Mouse (Mus musculus) A20 (cell line): ENCODE data around the gene Tmem59l.

Experiments
- DNase-seq: peaks from one replicate; pipeline ENCODE4 v3.0.0-alpha.2; 2011; ENCODE audit warnings: low read depth, low spot score

The Tmem59l gene

GRCm38 (mm10) chr8:70507027-70507393, 19.9 kb upstream of the Tmem59l start:
- no peak for DNase-seq

GRCm38 (mm10) chr8:70506328-70507026, 19.3 kb upstream of the Tmem59l start, which contains the start of gene Rex1bd:
Gene Rex1bd (minus strand): TSS chr8:70506752.
- peak; percentile 99 for DNase-seq

- DNase-seq, result no peak
Observed at GRCm38 (mm10) chr8:70505698-70506327, 18.7 kb upstream of the Tmem59l start.

GRCm38 (mm10) chr8:70504851-70505250, 17.7 kb upstream of the Tmem59l start:
- DNase-seq, result peak; percentile 76

- DNase-seq, result no peak
Observed at GRCm38 (mm10) chr8:70504291-70504716, 17.1 kb upstream of the Tmem59l start.

GRCm38 (mm10) chr8:70503062-70503750, 16.0 kb upstream of the Tmem59l start:
- DNase-seq, result peak; percentile 72

GRCm38 (mm10) chr8:70502540-70502939, 15.4 kb upstream of the Tmem59l start:
- DNase-seq, result no peak

- DNase-seq, result no peak
Observed at GRCm38 (mm10) chr8:70501820-70502529, 14.8 kb upstream of the Tmem59l start.

- peak; percentile 76 for DNase-seq
Observed at GRCm38 (mm10) chr8:70500386-70501301, 13.5 kb upstream of the Tmem59l start.

- DNase-seq, result no peak
Observed at GRCm38 (mm10) chr8:70495771-70496062, 8.6 kb upstream of the Tmem59l start.

- DNase-seq, result no peak
Observed at GRCm38 (mm10) chr8:70495001-70495770, 8.0 kb upstream of the Tmem59l start.

GRCm38 (mm10) chr8:70494416-70494945, 7.3 kb upstream of the Tmem59l start:
- no peak for DNase-seq

- no peak for DNase-seq
Observed at GRCm38 (mm10) chr8:70493692-70494415, 6.7 kb upstream of the Tmem59l start.

- no peak for DNase-seq
Observed at GRCm38 (mm10) chr8:70492664-70493640, 5.8 kb upstream of the Tmem59l start, which contains the start of gene Crlf1. Gene Crlf1 (plus strand): TSS chr8:70493158.

GRCm38 (mm10) chr8:70490880-70491495, 3.8 kb upstream of the Tmem59l start:
- DNase-seq, result no peak

- DNase-seq, result no peak
Observed at GRCm38 (mm10) chr8:70490061-70490879, 3.1 kb upstream of the Tmem59l start.

GRCm38 (mm10) chr8:70489576-70489975, 2.4 kb upstream of the Tmem59l start:
- no peak for DNase-seq
